Mouse (Mus musculus): ENCODE measurements at regions not wholly inside any gene's neighbourhood (a gene's known extent, or its start where the extent isn't known, plus 50 kb on each side); places are given as distances from the start of the nearest gene placed in this dataset.

DNA sequence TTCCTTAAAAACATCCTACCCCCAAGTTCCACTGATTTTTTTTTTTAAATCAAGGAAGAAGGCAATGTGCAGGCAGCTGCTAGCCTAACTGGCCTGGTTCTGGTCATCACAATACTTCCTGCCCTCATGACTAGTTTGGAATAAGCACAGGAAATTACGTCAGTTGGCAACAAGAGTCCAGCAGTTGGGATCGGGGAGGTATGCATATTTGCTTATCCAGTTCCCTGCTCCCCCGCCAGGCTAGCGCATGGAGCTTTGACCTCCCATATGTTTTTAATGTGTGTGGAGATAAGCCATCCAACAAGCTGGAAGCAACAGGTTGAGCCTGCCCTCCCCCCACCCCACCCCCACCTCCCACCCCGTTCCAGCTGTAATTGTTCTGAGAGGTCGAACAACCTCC, 105.7 kb upstream of the Lrig1 start:
- H3K4me1 ChIP-seq (replicated peaks; ENCODE audit: control insufficient read depth in 2 of 2, insufficient read depth in 2 of 2, low read length in 1 of 2), result peaks cover 0 to 5% of the 10 kb centered on the region in 2 experiments; a peak in 1 of 4 replicates
- 32% methylated on average over 6 of the region's 6 CpGs for WGBS (ENCODE audit: insufficient replicate concordance)
- H3K9ac ChIP-seq (replicated peaks), result no peak overlapping the region
- no peaks in the 10 kb centered on the region for H3K9me3 ChIP-seq (ENCODE audit: control insufficient read depth, low read length)
- TF ChIP-seq EP300 (IDR thresholded peaks at IDR 0.05; ENCODE audit: low read depth) (no peak), CTCF (IDR thresholded peaks at IDR 0.05; ENCODE audit: low read depth) (no peak)
- no peak overlapping the region for H3K4me3 ChIP-seq (ENCODE audit: insufficient read depth in 1 of 2, low read depth in 2 of 2, low read length in 2 of 2)
- H3K27me3 ChIP-seq (ENCODE audit: control insufficient read depth, insufficient read depth, low read length), result no peaks in the 10 kb centered on the region
- no peak for DNase-seq (ENCODE audit: low read depth in 3 of 3, low spot score in 3 of 3)
- no peak overlapping the region for H3K4me2 ChIP-seq (ENCODE audit: low read depth)
- no peak for ATAC-seq (ENCODE audit: insufficient read depth)
- H3K36me3 ChIP-seq (replicated peaks; ENCODE audit: control insufficient read depth, insufficient read depth, low read depth), result no peaks in the 10 kb centered on the region
- H3K27ac ChIP-seq, result no peak overlapping the region

DNA sequence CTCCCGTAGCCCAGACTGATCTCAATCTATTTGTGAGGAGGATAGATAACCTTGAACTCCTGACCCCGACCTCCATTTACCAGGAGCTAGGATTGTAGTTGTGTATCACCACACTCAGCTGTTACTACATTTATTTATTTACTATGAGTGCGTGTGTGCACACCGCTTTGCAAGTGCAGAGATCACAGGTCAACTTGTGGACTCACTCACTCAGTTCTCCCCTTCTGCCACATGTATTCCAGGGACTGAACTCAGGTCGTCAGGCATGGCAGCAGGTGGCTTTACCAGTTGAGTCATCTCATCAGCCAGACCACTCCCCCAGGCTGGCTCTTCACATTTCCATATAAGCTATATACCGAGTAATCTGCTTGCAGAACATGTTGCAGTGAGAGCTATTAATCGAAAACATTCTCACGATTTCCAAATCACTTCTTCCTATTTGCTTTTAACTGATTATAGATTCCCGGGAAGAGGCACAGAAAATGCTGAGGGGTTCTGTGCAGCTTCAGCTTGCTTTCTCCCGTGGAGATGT, 104.4 kb upstream of the Lrig1 start:
- no peaks in the 10 kb centered on the region for H3K36me3 ChIP-seq (replicated peaks; ENCODE audit: control insufficient read depth, insufficient read depth, low read depth)
- H3K9ac ChIP-seq (replicated peaks), result no peak overlapping the region
- no peak for TF ChIP-seq EP300 (IDR thresholded peaks at IDR 0.05; ENCODE audit: low read depth)
- TF ChIP-seq CTCF (IDR thresholded peaks at IDR 0.05; ENCODE audit: low read depth), result no peak
- DNase-seq (ENCODE audit: low read depth in 3 of 3, low spot score in 3 of 3) (no peak), ATAC-seq (ENCODE audit: insufficient read depth) (no peak)
- H3K4me2 ChIP-seq (ENCODE audit: low read depth), result no peak overlapping the region
- no peak overlapping the region for H3K4me3 ChIP-seq (ENCODE audit: insufficient read depth in 1 of 2, low read depth in 2 of 2, low read length in 2 of 2)
- 60% methylated on average over 10 of the region's 10 CpGs for WGBS (ENCODE audit: insufficient replicate concordance)
- no peaks in the 10 kb centered on the region for H3K9me3 ChIP-seq (ENCODE audit: control insufficient read depth, low read length)
- H3K27me3 ChIP-seq (ENCODE audit: control insufficient read depth, insufficient read depth, low read length), result no peaks in the 10 kb centered on the region
- H3K4me1 ChIP-seq (replicated peaks; ENCODE audit: control insufficient read depth in 2 of 2, insufficient read depth in 2 of 2, low read length in 1 of 2), result peaks cover 0 to 5% of the 10 kb centered on the region in 2 experiments; a peak in 1 of 4 replicates
- no peak overlapping the region for H3K27ac ChIP-seq

DNA sequence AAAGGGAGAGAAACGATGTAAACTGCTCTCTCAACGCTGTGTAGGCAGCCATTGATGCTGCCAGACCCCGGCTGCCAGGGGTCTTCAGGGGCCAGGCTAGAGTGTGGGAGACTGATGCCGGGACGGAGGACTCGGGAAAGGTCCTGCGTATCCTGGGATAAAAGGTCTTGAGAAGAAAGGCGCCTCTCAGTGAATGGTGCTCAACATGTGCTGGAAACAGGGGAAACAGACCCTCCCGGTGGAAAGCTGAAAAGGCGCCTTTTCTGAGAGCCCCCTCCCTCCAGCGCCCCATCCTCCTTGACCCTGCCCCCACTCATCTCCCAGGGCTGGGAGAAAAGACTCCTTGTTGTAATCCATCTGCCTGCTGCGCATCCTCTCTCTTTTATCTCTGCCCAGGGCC, 101.1 kb upstream of the Lrig1 start:
- TF ChIP-seq EP300 (IDR thresholded peaks at IDR 0.05; ENCODE audit: low read depth), result no peak
- TF ChIP-seq CTCF (IDR thresholded peaks at IDR 0.05; ENCODE audit: low read depth), result no peak
- H3K36me3 ChIP-seq (replicated peaks; ENCODE audit: control insufficient read depth, insufficient read depth, low read depth), result no peaks in the 10 kb centered on the region
- H3K4me1 ChIP-seq (replicated peaks; ENCODE audit: control insufficient read depth in 2 of 2, insufficient read depth in 2 of 2, low read length in 1 of 2), result peaks cover 0 to 5% of the 10 kb centered on the region in 2 experiments; a peak in 1 of 4 replicates
- 42% methylated on average over 12 of the region's 12 CpGs for WGBS (ENCODE audit: insufficient replicate concordance)
- H3K9me3 ChIP-seq (ENCODE audit: control insufficient read depth, low read length), result no peaks in the 10 kb centered on the region
- H3K9ac ChIP-seq (replicated peaks), result no peak overlapping the region
- H3K27me3 ChIP-seq (ENCODE audit: control insufficient read depth, insufficient read depth, low read length), result no peaks in the 10 kb centered on the region
- H3K4me2 ChIP-seq (ENCODE audit: low read depth), result no peak overlapping the region
- DNase-seq (ENCODE audit: low read depth in 3 of 3, low spot score in 3 of 3) (no peak), ATAC-seq (ENCODE audit: insufficient read depth) (no peak)
- no peak overlapping the region for H3K27ac ChIP-seq
- H3K4me3 ChIP-seq (ENCODE audit: insufficient read depth in 1 of 2, low read depth in 2 of 2, low read length in 2 of 2), result no peak overlapping the region

DNA sequence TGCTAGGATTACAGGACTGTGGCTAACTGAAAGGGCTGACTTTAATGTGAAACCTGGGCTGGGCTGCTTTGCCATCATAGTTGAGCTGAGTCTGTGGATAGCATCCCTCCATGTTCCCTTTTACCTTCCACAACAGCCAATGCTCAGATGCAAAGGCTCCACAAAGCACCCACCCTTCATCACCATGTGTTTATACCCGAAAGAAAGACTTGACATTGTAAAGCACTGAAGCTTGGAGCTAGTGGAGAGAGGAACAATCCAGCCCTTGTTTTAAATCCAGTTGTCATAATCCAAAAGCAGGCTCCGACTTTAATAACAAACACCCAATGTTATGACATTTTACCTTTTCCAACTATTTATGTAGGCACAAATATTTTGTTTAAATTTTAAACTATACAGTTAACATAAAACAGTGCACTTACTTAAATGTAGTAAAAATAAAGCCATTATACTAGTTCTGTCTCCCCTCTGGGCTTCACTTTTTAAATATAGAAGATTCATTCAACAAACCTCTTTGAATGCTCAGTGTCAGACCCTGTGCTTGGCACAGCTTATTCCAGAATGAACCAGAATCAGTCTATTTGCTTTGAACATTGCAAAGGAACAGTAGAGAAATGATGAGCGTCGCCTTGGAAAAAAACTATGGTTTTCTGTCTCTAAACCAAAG, 98.7 kb upstream of the Lrig1 start:
- Histone ChIP-seq H3K36me3 (replicated peaks; ENCODE audit: control insufficient read depth, insufficient read depth, low read depth) (no peaks in the 10 kb centered on the region), H3K27me3 (ENCODE audit: control insufficient read depth, insufficient read depth, low read length) (no peaks in the 10 kb centered on the region), H3K27ac (no peak overlapping the region), H3K4me2 (ENCODE audit: low read depth) (no peak overlapping the region), H3K9ac (replicated peaks) (no peak overlapping the region), H3K4me3 (ENCODE audit: insufficient read depth in 1 of 2, low read depth in 2 of 2, low read length in 2 of 2) (no peak overlapping the region), H3K4me1 (replicated peaks; ENCODE audit: control insufficient read depth in 2 of 2, insufficient read depth in 2 of 2, low read length in 1 of 2) (0 out of 4 replicates have a peak, but pooled peaks cover 0 to 1% of the 10 kb centered on the region in 2 experiments), H3K9me3 (ENCODE audit: control insufficient read depth, low read length) (no peaks in the 10 kb centered on the region)
- no peak for TF ChIP-seq EP300 (IDR thresholded peaks at IDR 0.05; ENCODE audit: low read depth)
- no peak for TF ChIP-seq CTCF (IDR thresholded peaks at IDR 0.05; ENCODE audit: low read depth)
- DNase-seq (ENCODE audit: low read depth in 3 of 3, low spot score in 3 of 3), result no peak
- 60% methylated on average over 4 of the region's 4 CpGs for WGBS (ENCODE audit: insufficient replicate concordance)
- no peak for ATAC-seq (ENCODE audit: insufficient read depth)

DNA sequence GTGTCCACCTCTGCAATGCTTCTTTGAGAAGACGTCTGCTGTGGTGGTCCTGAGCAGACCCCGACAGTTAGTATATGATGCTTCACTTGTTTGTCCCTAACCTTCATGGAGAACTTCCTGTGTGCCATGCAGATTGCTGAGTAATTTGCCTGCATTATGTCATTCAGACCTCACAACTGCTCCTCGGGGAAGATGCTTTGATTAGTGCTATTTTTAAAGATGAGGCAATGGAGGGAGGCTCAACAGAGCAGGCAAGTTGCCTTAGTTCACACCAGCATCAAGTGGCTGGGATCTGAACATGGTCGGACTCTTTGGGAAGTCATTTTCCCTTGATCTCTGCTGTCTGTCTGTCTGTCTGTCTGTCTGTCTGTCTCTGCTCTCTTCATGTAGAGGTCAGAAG, 95.5 kb upstream of the Lrig1 start:
- no peak overlapping the region for H3K4me3 ChIP-seq (ENCODE audit: insufficient read depth in 1 of 2, low read depth in 2 of 2, low read length in 2 of 2)
- DNase-seq (ENCODE audit: low read depth in 3 of 3, low spot score in 3 of 3) (no peak), ATAC-seq (ENCODE audit: insufficient read depth) (no peak)
- H3K36me3 ChIP-seq (replicated peaks; ENCODE audit: control insufficient read depth, insufficient read depth, low read depth), result no peaks in the 10 kb centered on the region
- H3K9ac ChIP-seq (replicated peaks), result no peak overlapping the region
- H3K9me3 ChIP-seq (ENCODE audit: control insufficient read depth, low read length), result no peaks in the 10 kb centered on the region
- H3K4me1 ChIP-seq (replicated peaks; ENCODE audit: control insufficient read depth in 2 of 2, insufficient read depth in 2 of 2, low read length in 1 of 2), result no peaks in the 10 kb centered on the region
- TF ChIP-seq CTCF (IDR thresholded peaks at IDR 0.05; ENCODE audit: low read depth), result no peak
- TF ChIP-seq EP300 (IDR thresholded peaks at IDR 0.05; ENCODE audit: low read depth), result no peak
- H3K27ac ChIP-seq, result no peak overlapping the region
- H3K27me3 ChIP-seq (ENCODE audit: control insufficient read depth, insufficient read depth, low read length), result no peaks in the 10 kb centered on the region
- no peak overlapping the region for H3K4me2 ChIP-seq (ENCODE audit: low read depth)
- 42% methylated on average over 4 of the region's 4 CpGs for WGBS (ENCODE audit: insufficient replicate concordance)
